Mouse (Mus musculus) c-Kit-positive CD71-positive TER-119-negative erythroid progenitor cells, embryonic 14.5 days (primary cell): ENCODE results near the gene Ehf.

Experiments
- DNase-seq: peaks from one replicate; pipeline ENCODE4 v3.0.0-alpha.2; 2013; ENCODE audit warnings: low read depth

The Ehf gene

DNA sequence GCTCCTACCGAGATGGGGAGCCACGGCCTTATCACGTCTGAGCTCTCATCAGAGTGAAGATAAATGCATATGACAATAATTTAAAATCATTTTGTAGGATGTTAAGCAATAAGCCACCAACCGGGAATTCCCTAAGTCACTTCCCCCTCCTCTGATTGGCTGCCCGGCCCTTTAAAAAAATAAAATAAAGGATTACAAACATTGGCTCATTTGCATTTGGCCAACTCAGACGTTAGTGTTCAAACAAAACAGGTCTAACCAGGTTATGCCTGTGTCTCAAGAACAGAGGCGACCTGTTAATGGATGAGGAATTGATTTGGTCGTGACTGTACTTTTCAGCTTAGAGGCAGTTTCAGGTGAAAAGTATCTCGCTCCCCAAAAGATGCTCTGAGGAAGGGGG, at the start of gene Ehf:
Gene Ehf, minus strand, starts transcription at position 147 of the 400 bp plus-strand sequence.
- DNase-seq = no peak

DNA sequence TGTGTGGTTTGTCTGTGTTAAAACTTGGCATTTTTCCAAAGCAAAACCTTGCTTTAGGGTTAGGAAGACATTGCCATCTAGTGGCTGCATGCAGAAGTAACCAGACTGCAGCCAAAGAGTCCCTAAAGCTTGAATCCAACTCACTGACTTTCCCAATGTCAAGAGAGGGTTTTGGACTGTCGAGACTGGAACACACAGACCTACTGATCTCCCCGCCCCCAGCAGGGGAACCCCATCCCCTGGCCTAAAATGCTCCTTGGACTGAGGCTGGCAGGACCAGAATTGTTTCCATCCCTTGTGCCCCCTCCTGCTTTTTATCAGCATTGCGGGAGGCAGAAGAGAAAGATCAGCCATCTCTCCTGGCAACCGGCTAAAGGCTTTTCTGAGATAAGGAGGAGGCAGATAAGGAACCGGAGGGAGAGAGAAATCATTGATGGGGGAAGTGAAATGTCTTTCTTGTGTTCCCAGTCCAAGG, 44.4 kb upstream of the Ehf start:
- DNase-seq = peak; percentile 53

DNA sequence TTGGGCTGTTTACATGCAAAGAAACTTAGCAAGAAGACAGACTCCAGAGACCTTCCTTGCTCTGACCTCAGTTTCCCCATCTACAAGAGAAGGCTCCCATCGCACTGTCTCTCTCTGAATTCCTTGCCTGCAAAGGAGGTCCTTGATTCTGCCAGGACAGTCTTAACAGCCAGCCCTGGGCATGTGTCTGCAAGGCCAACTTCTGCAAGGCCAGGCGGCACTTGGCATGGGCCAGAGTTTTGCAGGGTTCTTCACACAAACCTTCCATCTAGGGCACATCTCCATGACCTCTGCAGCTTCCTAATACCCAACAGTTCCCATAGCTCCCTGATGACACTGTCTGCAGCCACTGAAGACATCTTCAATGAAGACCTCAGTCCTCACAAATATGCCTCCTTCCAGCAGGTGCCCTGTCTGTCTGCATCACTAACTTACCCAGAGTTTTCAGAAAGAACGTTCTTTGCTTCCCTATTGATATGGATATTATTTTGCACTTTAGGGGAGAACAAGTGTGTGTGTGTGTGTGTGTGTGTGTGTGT, 43.7 kb upstream of the Ehf start:
- DNase-seq = no peak

DNA sequence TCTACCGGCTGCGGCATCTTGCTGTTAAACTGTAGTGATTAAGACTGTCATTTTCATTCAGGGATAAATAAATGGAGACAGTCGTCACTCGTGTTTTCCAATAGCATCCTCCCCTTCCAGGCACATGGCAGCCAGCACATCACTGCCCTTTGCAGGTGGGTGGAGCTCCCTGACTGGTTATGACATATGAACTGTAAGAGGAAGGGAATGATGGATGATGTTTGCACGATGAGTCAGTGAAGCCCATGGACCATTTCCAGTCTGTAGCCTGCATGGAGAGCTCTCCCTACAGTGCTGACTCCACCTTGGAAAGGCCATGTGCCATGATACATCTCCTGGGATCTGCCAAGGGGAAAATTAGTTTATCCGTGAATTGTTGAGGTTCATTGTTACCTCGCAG, 40.5 kb upstream of the Ehf start:
- DNase-seq = no peak

DNA sequence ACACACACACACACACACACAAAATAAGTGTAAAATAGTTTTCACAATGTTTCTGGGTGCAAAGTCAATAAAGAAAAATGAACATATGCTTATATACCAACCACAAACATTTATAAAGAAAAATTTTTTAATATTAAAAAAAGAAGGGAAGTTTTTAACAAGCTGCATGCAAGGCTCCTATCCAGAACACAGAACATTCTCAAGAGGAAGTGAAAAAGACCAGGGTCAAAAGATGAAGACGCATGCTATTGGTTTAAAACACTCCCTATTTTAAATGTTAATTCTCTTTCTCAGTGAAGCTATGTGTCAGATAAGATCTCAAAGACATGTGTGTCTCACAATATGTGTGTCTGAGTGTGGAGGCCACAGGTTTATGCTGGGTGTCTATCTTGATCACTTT, 39.0 kb upstream of the Ehf start:
- DNase-seq = no peak

DNA sequence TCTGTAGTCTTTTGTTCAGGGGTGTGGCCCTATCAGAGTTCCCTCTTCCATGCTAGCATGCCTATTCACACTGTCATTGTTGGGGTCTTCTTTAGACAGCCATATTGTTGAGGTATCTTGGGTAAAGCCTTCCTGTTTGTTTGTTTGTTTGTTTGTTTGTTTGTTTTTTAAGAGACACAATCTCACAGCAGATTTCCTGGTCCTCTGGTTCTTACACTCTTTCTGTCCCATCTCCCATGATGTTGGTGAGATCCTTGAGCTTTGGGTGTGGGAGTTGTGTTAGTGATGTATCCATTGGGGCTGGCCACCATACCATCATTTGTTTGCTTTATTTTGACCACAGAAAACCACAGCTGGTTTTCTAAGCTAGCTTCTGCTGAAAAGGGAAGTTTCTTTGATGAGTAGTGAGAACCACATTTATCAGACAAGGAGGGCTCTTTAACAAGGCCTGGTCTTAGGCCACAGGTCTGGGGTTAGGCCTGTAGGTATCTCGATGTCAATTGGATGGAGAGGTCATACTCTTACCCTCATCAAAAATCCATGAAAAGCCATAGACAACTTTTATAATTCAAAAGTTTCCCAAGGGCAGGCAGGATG, 38.4 kb upstream of the Ehf start:
- no peak for DNase-seq

DNA sequence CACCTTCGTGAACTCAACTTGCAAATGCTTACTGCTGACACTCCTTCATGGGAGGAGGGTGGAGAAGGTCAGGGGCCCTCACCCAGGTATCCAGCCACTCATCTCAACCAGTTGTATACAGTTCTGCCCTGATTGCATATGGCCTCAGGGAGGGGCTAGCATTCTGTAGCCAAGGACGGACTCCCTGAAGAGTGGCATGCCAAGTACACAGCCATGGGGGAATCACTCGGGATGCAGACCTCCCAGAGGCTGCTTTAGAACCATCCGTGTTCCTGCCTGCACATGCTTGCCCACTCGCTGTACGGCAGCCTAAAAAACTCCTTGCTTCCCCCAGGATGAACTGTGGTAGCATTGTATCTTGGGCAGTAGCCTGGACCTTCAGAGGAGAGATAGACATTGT, 35.6 kb upstream of the Ehf start:
- DNase-seq = no peak

DNA sequence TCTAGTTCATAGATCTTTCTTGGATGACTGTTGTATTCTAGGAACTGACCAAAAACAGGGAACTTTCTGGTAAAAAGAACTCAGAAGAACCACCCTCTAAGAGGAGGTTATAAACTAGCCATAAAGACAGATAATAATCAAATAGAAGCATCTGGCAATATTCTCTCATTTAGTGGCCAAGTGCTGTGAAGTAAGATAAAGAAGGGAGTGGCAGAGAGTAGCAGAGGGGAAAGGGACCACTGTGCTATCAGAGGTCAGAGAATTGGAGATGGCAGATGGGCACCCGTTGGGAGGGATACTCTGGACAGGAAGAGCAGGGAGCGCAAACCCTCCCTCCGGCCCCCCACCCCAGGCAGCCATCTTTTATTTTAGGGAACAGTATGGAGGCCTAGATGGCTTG, 34.3 kb upstream of the Ehf start:
- no peak for DNase-seq

DNA sequence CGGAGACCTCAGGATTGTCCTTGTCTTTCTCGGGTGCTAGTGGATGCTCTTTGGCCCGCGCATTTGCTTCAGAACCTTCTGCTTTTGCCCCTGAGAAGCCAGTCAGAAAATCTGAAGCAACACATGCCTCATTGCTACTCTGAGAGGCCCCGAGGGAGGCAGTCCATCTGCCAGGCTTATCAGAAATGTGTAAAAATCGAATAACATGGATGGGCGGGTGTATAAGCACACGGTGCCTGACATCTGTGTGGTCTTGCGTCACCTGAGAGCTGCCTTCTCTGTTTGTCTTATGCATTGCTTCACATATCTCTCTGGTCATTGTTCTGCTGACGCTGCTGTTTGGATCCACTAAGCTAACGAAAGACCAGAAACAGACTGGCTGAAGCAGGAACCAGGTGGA, 33.5 kb upstream of the Ehf start:
- DNase-seq = no peak

DNA sequence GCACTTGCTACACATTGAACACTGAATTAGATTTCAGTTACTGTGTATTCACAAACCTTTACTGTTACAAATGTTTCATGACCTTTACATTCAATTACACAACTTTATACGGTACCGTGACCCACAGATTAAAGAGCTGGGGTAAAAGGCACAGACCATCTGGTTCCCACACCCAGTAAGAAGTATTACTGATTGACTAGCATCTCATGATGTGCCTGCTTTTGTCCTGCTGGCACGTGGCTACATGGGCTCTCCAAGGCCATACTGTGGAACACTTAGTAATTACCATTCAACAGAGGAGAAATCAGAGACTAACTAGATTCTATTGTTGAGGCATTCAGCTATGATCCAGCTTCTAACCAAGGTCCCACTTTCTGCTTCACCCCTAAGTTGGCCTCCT, 32.9 kb upstream of the Ehf start:
- DNase-seq = no peak

DNA sequence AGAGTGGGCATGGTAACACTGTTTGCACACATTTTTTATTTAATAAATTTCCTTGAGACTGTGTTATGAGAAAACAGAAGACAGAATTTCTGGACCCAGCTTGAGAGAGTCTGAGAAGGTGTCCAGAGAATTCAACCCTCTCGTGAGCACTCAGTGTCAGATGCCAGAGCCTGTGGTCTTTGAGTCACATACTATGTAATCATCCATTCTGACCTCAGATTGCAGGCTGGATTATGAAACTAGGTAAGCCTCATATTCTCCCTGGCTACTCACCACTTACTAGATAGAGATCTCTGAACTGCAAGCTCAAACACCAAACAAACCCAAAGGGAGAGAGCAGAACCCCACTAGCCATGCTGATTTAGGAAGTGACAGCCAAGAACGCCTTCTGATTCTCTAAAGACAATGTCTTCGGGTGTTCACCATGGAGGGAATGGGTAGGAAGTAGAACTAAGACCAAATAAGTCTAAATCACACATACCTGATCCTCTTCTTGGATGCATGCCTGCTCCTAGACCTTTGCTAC, 28.7 kb upstream of the Ehf start:
- DNase-seq = no peak

DNA sequence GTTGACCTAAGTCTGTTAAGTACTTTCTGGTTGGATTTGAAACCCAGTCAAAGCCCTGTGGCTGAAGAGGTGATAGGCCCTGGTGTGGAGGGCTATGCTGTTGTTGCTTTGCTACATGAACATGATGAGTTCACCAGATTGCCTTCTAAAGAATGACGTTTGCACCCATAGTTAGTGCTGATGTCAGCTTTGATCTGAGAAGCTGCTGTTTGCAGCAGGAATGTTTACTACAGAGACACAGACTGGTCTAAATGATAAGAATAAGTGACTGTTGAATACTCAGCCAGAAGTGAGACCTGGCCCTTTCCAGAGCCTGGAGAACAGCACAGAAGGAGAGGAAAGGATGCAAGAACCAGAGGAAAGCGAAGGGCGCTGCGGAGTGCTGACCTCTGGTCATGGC, 25.7 kb upstream of the Ehf start:
- no peak for DNase-seq

DNA sequence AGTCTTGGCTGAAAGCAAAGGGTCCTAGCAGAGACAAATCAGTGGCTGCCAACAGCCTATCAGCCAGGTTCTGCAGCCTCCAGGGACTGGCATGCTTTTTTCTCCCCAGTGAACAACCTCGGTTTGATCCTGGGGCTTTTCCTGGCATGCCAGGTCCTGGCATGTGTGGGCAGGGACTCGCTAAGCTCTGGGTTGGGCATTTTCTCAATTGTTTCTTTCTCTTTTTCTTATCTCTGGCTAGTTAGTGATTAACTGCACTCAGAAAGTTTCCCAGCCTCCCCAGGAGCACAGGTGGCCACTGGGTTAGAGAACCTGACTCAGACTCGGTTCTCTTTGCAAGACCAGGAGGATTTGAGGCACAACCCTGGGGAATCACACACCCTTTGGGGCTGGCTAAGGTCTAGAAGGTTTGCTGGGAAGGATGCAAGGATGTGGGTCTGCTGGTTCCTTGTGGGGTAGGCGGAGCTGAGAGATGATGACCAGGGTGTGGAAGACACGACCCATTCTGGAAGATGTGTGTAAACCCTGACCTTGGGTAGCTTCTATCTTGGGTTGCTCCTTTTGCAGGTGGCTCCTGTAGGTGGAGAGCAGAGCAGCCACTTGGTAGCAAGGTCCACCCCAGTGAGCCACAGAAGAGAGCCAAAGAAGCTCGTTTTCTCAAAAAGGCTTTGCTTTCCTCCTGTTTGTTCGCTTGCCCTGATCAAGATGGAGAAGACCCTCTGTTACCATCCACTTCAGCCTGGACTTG, 22.4 kb upstream of the Ehf start:
- DNase-seq = no peak

DNA sequence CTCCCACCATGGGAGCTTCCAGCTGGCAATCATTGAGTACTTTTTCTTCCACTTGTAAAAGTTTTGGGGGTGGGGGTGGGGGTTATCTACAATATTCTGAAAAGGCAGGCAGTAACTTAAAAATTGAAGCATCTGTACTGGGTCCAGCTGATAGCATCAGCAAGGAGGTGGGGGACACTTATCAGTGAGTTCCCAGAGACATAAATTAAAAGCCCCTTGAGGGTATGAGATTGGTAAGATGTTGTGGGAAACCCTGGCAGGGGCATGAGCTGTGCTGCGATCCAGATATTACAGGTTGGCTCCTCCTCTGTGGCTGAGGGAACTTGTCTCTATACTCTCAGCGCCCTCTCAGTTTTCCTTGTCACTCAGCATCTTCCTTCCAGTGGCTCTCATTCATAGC, 21.2 kb upstream of the Ehf start:
- no peak for DNase-seq

DNA sequence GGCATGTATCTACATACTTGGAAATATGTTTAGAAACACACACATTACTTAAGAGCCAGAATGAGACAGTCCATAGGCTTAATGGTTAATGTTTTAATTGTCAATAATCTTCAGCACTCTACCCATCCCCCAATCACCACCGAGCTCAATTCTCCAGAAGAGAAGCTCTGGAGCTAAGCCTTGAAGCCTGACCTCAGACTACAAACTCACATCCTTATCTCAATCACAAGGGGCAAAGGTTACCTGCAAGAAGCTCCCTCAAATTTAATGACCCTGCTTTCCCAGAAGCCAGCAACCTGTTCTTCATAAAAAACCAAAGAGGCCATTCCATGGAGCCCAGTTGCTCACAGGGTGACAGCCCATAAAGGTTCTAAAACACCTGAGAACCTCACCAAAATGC, 19.1 kb upstream of the Ehf start:
- DNase-seq = no peak

DNA sequence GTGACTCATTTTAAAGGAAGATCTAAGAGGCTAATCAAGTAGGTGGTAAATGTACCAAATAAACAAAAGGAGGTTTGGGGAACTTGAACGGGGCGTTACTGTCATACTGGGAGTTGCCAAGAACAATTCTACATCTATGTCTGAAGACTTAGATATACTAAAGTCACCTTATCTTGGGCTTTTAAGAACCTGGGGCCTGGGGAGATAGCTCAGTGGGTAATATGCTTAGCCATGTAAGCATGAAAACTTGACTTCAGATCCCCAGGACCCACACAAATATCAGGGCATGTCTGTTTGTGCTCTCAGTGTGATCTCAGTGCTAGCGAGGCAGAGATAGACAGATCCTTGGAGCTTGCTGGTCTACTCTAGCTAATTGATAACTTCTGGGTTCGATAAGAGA, 18.6 kb upstream of the Ehf start:
- peak; percentile 57 for DNase-seq

DNA sequence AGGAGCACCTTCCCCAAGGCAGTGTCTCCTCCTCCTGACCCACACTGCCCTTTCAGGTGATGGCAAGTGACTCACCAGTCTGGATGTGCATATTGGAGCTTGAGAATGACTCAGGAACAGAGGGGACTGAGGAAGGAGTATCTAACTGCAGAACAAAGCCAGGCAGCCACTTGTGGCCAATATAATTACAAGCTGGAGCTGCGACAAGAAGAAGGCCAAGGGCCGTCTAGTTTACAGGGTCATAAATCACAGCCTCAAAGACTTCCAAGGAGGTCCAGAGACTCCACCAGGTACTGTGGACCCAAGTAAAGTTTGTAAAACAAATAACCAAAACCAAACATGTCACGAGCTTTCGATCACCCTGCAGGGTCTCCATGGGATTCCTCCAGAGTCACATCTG, 10.9 kb upstream of the Ehf start:
- no peak for DNase-seq

DNA sequence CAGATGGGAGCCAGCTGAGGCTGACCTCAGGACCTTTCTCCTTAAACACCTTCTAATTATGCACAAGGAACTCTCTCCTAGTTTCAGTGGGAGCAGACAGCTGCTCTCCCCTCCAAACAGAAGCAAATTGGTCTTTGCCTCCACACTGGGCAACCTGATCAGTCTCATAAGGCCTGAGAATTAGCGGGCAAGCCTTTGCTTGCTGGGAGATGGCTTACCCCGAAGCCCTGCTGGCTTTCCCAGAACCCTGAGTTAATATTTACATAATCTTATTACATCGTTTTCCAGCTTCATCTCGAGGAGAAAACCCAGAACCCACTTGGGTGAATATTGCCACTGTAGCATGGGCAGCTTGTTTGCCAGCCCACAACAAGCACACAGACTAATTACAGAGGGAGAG, 9.6 kb upstream of the Ehf start:
- no peak for DNase-seq

DNA sequence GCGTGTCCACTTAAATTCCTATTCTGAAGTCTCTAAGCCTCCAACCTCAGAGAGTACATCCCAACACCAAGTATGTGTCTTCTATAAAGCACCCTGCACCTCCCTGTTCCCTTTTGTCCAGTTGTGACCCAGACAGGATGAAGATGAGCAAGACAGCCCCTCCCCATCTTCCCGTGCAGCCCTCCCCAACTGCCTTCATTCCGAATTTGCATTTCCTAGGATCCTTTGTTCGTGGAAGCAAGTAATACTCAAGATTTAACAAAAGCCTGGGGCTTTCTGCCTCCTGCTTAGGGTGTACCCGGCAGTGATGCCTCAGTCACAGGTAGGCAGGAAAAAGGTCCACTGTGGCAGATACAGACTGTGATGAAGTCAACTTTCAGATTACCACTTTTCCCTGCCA, 7.6 kb upstream of the Ehf start:
- no peak for DNase-seq

DNA sequence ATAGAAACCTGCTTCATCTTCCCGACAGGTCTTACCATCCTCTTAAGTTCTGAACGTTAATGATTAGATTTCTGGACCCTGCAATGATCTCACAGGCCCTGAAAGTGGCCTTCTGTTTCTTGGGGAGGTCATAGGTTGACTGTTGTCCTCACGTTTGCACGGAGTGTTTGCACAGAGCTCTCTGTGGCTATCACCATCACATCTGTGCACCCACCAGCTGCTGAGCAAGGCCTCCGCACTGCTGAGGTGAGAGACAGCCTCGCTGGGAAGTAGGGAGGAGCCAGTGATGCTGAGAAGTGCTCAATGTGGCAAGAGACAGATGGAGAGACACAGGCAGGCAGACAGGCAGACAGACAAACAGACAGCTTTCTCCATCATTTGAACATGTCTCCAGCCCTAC, 3.6 kb upstream of the Ehf start:
- no peak for DNase-seq

DNA sequence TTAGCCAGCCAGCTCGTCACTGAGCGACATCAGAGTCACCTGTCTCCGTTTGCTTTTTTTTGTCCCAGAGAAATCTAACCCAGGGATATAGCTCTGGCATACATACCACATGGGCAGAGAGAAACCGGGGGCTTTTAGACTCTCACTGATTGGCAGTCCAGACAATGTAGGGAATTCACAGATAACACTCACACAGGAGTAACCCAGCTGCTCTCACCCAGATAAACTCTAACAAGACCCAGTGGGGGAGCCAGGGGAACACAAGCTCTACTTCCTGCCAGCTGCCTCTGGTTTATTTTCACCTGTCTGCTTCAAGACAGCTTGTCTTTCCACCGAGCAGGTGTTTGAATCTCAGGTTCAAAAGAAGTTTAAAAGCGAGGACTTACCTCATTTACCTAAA, 409 bp downstream of the Ehf start:
- peak; percentile 46 for DNase-seq

DNA sequence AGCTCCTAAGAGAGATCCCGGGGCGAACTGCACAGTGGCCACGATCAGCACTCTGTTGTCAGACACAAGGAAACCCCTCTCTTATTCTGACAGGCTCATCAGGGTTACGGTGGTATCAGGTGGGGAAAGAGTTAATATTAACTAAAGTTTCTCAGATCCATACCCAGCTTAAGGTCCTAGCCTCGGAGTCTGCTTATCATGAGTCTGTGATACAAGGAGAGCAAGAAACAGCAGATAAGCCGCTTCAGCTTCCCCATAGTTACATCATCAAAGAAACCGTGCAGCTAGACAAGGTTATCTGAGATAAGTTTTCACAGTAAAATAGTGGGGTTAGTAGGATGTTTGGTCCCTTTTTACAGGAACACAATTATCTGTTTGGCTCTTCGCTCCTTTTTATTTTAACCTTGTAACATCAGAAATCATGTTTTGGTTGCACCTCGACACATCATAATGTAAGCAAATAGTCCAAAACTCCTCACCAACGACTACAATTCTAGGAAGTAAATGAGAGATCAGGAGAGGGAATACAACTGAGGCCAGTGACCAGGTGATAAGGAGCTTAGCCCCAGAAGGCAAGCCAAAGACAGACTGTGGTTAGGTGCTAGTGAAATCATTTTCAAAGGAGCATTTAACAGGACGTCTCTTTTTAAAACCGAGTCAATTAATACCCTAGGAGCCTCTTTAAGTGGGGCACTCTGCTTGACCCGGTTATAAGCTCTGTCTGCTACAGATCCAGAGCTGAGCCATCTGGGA, 4.2 kb downstream of the Ehf start:
- DNase-seq = no peak

DNA sequence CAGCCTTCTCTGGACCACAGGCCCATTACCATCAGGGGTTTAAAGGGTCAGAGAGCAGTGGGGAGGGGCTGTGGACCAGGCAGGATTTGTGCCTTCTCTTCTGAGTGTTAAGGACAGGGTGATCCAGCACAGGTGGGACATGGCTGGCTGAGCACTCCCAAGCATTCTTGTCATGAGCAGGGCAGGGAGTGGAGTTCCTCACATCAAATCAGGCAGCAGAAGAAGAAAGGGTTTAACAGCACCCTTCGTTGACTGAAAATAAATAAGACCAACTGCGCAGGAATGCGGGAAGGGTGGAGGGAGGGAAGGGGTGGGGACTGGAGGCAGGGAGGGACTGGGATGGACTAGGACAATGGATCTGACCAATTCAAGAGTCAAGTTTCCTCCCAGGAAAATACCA, 8.6 kb downstream of the Ehf start:
- DNase-seq = no peak
